Mouse (Mus musculus): ENCODE data around the gene S100a4.

GRCm38 (mm10) chr3:90644220-90644619 lies 40.6 kb downstream of the S100a4 start:
- TF ChIP-seq ZMIZ1 (IDR thresholded peaks at IDR 0.05; ENCODE audit: low read depth, low read length), result no peak
- TF ChIP-seq PAX5 (IDR thresholded peaks at IDR 0.05; ENCODE audit: low read length), result no peak
- TF ChIP-seq POLR2AphosphoS2 (IDR thresholded peaks at IDR 0.05; ENCODE audit: low read depth, low read length), result no peak
- no peak for TF ChIP-seq MAX (IDR thresholded peaks at IDR 0.05; ENCODE audit: low read length)
- peak; percentile 73 to 77 for TF ChIP-seq CTCF (conservative IDR thresholded peaks at IDR 0.05 in 1 of 2, IDR thresholded peaks at IDR 0.05 in 1 of 2; ENCODE audit: low read depth in 2 of 2, low read length in 2 of 2)
- no peak for TF ChIP-seq TCF12 (IDR thresholded peaks at IDR 0.05; ENCODE audit: low read depth, low read length)
- TF ChIP-seq POLR2A (IDR thresholded peaks at IDR 0.05; ENCODE audit: low read depth, low read length), result no peak
- TF ChIP-seq RAD21 (IDR thresholded peaks at IDR 0.05; ENCODE audit: low read depth, low read length), result no peak; the same call in none of the 2 replicates
- TF ChIP-seq HCFC1 (IDR thresholded peaks at IDR 0.05; ENCODE audit: low read depth, low read length), result no peak
- TF ChIP-seq ELF1 (IDR thresholded peaks at IDR 0.05; ENCODE audit: low read depth, low read length), result no peak
- no peak for TF ChIP-seq CHD2 (IDR thresholded peaks at IDR 0.05; ENCODE audit: low read length)
- peak; percentile 58 for TF ChIP-seq SMC3 (IDR thresholded peaks at IDR 0.05; ENCODE audit: low read depth, low read length)
- no peak for TF ChIP-seq JUND (conservative IDR thresholded peaks at IDR 0.05; ENCODE audit: low read depth, low read length)
- no peak for TF ChIP-seq TBP (conservative IDR thresholded peaks at IDR 0.05; ENCODE audit: low read depth, low read length)

All from CH12.LX (cell line).